Mouse (Mus musculus): Measurements from ENCODE around the gene Rundc3a. TPM values are rescaled to one million over a fixed set of nuclear protein-coding genes. Genes with fewer than 3 reads are reported as not detected.
A peak's percentile ranks its signal among the peaks of the same experiment; 100 is the strongest.
"Not testable (repeated sequence)": the region's sequence is repeated elsewhere in the genome, so short reads cannot be mapped to it uniquely, and the experiment has no call there.

The Rundc3a gene
- polyA plus RNA-seq, 1 experiment from 2014 or later: 161 TPM

DNA sequence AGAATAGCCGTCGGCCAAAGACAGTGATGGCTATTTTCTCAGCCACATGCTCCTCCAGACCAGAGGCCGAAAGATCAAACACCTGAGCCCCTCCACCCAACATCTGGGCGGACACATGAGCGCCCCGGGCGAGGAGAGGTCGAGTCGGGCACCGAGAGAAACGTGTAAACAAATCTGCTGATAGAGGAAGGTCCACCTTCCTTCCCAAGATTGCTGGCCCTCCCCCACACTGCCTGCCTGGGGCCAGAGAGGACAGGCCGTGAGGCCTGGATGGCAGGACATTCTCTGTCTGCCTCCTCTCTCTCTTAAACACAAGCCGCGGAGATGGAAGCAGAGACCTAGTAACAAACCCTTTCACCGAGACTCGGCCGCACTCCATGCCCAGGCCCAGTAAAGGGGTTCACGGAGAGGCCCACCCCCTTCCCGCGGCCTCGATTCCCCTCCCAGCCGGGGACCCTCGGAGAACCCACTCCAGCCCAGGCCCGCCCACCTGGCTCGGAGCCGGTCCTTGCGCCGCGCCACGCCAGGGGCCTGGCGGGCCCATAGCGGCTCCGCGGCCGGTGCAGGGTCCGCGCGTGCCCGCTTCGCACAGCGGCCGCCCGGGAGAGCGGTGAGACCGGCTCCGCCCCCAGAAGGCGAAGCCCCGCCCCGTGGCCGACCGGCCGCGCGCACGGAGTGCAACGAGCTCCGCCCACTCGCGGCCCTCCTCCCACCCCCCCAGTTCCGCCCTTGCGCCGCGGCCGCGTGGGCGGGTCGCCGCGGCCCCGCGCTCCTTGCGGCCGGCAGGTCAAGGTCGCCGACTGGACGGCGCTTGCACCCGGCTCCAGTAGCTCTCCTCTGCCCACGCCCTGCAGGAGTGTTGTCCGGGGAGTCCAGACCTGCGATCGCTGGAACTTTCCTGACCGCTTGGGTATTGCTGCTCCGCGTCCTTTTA is 14.0 kb downstream of the Rundc3a start:
- Histone ChIP-seq H3K27me3 (no peaks in the 10 kb centered on the region), H3K36me3 (peaks cover 28% of the 10 kb centered on the region), H3K4me1 (replicated peaks) (peaks cover 51% of the 10 kb centered on the region), H3K9me3 (no peaks in the 10 kb centered on the region), H3K4me3 (peak overlapping the region; percentile 85), H3K9ac (peak overlapping the region; percentile 91), H3K4me2 (peak overlapping the region; percentile 95), H3K27ac (replicated peaks) (peak overlapping the region; percentile 90)
- under 1% methylated on average over 85 of the region's 85 CpGs for WGBS
- ATAC-seq (ENCODE audit: low read depth): peak; percentile 56

DNA sequence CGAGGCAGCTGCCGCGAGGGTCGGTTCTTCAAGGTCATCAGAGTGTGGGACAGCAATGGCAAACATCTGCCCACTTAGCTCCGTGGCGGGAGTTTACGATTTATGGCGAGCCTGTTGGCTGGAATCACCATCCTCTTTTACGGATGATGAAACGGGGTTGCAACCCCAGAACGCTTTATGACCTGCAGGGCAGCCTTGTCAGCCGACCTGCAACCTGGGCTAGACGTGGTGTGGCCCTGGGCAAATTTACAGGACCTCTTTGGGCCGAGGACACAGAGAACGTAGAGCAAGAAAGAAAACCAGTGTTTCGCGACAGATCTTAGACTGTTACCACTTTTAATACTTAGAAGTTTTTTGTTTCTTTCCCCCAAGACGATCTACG is 14.6 kb downstream of the Rundc3a start, which contains the start of gene Slc25a39:
Gene Slc25a39, minus strand, starts transcription at position 113 of the 382 bp plus-strand sequence.
- Histone ChIP-seq H3K9ac (peak within 1 kb of the TSS; percentile 91), H3K27ac (replicated peaks) (peak within 1 kb of the TSS; percentile 90), H3K4me1 (replicated peaks) (peaks cover 46% of the 10 kb centered on the region), H3K36me3 (peaks cover 21% of the 10 kb centered on the region), H3K9me3 (no peaks in the 10 kb centered on the region), H3K4me2 (peak within 1 kb of the TSS; percentile 95), H3K27me3 (no peaks in the 10 kb centered on the region), H3K4me3 (peak within 1 kb of the TSS; percentile 85)
- ATAC-seq (ENCODE audit: low read depth): no peak
- 2% methylated on average over 19 of the region's 19 CpGs for WGBS

DNA sequence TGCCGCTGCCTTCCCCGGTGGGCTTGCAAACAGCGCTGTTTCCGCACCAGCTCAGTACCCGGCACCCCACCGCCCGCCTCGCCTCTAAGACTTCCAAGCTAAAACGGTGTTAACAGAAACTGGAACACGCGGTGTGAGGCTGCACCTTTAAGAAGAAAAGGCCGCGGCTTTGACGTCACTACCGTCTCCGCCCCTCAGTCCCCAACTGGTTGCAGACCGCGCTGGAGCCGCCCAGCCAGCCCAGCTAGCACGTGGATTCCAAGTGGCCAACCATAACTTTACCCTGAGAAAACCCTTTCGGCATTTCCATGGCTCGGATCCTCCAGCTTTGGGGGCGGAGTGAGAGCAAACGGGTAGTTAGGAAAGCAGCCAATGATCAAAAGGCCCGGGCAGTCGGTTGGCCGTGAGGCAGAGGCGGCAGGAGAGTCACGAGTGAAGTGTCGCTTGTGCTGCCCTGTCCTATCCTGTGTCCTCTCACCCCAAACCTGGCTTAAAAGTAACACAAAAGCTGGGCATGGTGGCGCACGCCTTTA is 15.2 kb downstream of the Rundc3a start:
- H3K4me3 ChIP-seq: peak overlapping the region; percentile 85
- peak overlapping the region; percentile 95 for H3K4me2 ChIP-seq
- peak; percentile 92 for ATAC-seq (ENCODE audit: low read depth)
- peak overlapping the region; percentile 91 for H3K9ac ChIP-seq
- under 1% methylated on average over 32 of the region's 32 CpGs for WGBS
- H3K36me3 ChIP-seq: peaks cover 15% of the 10 kb centered on the region
- H3K9me3 ChIP-seq: no peaks in the 10 kb centered on the region
- H3K27ac ChIP-seq (replicated peaks): peak overlapping the region; percentile 83
- peaks cover 46% of the 10 kb centered on the region for H3K4me1 ChIP-seq (replicated peaks)
- H3K27me3 ChIP-seq: no peaks in the 10 kb centered on the region

DNA sequence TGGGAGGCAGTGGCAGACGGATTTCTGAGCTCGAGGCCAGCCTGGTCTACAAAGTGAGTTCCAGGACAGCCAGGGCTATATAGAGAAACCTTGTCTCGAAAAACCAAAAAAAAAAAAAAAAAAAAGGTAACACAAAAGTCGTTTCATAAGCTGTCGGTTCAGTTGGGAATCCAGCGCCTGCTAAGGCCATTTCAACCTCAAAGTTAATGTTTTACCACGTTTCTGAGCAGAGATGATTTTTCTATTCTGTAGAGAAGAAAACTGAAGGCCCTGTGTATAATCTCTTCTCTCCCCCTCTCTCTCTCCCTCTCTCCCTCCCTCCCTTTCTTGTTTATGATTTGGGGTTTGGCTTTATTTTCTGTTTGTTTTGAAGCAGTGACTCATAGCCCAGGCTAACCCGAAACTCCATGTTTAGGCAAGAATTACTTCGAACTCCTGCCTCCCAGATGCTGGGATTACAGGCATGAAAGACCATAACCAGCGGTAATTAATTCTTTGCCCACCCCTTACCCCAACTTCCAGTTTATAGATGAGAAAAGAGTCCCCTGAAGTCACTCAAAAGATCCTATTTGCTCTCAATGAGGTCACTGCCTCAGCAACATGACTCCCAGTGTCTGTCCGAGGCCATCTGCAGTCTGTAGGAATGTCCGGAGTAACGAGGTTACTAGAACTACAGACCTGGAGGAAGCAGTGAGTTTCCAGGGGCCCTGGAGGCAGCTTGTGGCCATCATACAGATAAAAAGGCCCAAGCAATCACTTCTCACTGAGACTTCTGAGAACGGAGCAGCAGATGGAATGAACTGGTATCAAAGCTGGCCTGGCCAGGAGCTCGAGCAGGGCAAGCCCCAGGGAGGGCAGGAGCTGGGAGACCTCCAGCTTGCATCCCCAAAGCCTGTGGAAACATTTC is 15.9 kb downstream of the Rundc3a start:
- Histone ChIP-seq H3K4me3 (peak overlapping the region; percentile 85), H3K27me3 (no peaks in the 10 kb centered on the region), H3K4me2 (peak overlapping the region; percentile 95), H3K36me3 (peaks cover 8% of the 10 kb centered on the region), H3K4me1 (replicated peaks) (peaks cover 45% of the 10 kb centered on the region), H3K9me3 (no peaks in the 10 kb centered on the region), H3K27ac (replicated peaks) (peak overlapping the region; percentile 70), H3K9ac (0 out of 2 replicates have a peak overlapping the region, but pooled peaks have one; percentile 38)
- ATAC-seq (ENCODE audit: low read depth): no peak
- 40% methylated on average over 15 of the region's 15 CpGs for WGBS

DNA sequence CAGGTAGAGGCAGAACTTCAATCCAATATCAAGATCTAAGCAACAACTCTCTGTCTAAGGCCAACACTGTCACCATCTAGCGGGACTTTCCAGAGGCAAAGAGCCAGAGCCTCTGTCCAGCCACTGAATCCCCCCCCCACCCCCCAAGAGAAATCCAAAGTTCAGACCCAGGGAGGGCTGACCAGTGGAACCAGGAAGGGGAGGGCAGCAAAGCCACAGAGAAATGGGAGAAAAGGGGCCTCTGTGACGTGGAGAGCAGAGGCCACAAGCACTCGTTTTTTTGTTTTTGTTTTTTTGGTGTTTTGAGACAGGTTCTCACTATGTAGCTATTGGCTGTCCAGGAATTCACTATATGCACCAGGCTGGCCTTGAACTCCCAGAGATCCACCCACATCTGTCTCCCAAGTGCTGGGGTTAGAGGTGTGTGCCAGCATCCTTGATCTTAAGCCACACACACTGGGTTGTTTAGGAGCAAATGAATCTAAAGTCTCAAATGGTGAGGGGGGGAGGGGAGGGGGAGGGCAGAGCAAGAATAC is 16.7 kb downstream of the Rundc3a start:
- 91% methylated on average over 3 of the region's 3 CpGs for WGBS
- no peak overlapping the region for H3K4me2 ChIP-seq
- H3K4me1 ChIP-seq (replicated peaks): peaks cover 38% of the 10 kb centered on the region
- no peaks in the 10 kb centered on the region for H3K9me3 ChIP-seq
- peaks cover under 1% of the 10 kb centered on the region; the same call in 1 of the 2 replicates for H3K36me3 ChIP-seq
- no peak overlapping the region for H3K4me3 ChIP-seq
- no peak overlapping the region for H3K27ac ChIP-seq (replicated peaks)
- H3K9ac ChIP-seq: no peak overlapping the region
- H3K27me3 ChIP-seq: no peaks in the 10 kb centered on the region
- ATAC-seq (ENCODE audit: low read depth): no peak

DNA sequence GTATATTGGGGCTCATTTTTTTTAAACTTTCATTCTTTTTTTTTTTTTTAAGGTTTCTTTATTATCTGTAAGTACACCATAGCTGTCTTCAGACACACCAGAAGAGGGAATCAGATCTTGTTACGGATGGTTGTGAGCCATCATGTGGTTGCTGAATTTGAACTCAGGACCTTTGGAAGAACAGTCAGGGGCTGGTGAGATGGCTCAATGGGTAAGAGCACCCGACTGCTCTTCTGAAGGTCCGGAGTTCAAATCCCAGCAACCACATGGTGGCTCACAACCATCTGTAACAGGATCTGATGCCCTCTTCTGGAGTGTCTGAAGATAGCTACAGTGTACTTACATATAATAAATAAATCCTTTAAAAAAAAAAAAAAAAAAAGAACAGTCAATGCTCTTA is 17.1 kb downstream of the Rundc3a start:
- not testable (repeated sequence) for H3K27me3 ChIP-seq; H3K27ac ChIP-seq (replicated peaks); H3K4me2 ChIP-seq; H3K9me3 ChIP-seq; H3K36me3 ChIP-seq; ATAC-seq (ENCODE audit: low read depth); H3K9ac ChIP-seq; H3K4me3 ChIP-seq
- peaks cover 33% of the 10 kb centered on the region for H3K4me1 ChIP-seq (replicated peaks)
- WGBS: 95% methylated on average over 3 of the region's 3 CpGs

DNA sequence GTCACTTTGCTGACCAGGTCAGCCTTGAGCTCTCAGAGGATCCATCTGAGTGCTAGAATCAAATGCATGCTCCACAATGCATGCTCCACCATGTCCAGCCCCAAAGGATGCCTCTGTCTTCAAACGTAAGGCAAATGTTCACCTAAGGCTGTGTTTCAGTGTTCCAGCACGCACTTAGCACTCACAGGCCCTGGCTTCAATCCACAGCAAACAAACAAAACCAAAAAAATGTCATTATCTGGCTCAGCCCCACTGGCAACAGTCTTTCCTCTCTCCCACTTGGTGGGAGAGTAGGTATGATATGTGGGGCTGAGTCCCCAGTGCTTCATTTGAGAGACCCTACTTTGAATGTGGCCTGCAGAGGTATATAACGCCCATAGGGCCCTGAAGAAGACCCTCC is 17.9 kb downstream of the Rundc3a start:
- H3K4me1 ChIP-seq (replicated peaks): peaks cover 26% of the 10 kb centered on the region
- H3K9ac ChIP-seq: no peak overlapping the region
- H3K9me3 ChIP-seq: no peaks in the 10 kb centered on the region
- no peak overlapping the region for H3K27ac ChIP-seq (replicated peaks)
- H3K36me3 ChIP-seq: no peaks in the 10 kb centered on the region
- no peak overlapping the region for H3K4me3 ChIP-seq
- 84% methylated on average over 3 of the region's 3 CpGs for WGBS
- no peak for ATAC-seq (ENCODE audit: low read depth)
- H3K27me3 ChIP-seq: no peaks in the 10 kb centered on the region
- H3K4me2 ChIP-seq: no peak overlapping the region

DNA sequence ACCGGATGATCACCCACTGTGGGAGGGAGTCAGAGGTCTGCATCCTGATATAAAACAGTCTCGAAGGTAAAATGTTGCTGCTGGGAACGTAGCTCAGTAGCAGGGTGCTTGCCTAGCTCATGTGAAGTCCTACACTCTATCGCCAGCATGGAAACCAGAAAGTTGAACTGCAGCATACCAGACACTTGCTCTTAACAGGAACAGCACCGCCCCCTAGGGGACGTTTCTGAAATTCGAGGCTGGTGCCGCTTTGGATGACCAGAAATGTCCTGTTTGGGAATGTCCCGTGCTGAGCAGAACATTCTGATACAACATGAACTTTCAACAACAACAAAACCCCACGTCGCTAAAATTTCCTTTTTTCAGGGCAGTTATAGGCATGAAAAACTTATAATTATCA is 18.5 kb downstream of the Rundc3a start:
- H3K9me3 ChIP-seq: no peaks in the 10 kb centered on the region
- H3K27ac ChIP-seq (replicated peaks): no peak overlapping the region
- H3K27me3 ChIP-seq: no peaks in the 10 kb centered on the region
- no peak for ATAC-seq (ENCODE audit: low read depth)
- H3K9ac ChIP-seq: no peak overlapping the region
- H3K4me3 ChIP-seq: no peak overlapping the region
- 9% methylated on average over 11 of the region's 11 CpGs for WGBS
- no peak overlapping the region for H3K4me2 ChIP-seq
- peaks cover 20% of the 10 kb centered on the region for H3K4me1 ChIP-seq (replicated peaks)
- H3K36me3 ChIP-seq: no peaks in the 10 kb centered on the region

DNA sequence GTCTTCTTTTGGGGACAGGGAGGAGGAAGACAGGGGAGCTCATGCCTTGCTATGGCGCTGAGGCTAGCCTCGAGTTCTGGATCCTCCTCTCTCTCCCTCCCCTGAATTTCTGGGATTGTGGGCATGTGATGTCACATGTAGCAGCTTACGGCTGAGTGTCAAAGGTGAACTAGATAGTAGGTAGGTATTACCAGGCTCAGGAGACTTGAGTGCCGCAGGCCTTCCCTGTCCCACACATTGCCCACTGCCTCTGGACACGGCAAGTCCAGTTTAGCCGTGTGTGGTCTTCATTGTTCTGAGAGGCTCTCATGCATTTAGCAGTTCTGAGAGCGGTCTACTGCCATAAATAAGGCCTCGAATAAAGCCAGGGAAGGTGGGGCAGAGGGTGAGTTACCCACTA is 19.9 kb downstream of the Rundc3a start:
- ATAC-seq (ENCODE audit: low read depth): no peak
- H3K36me3 ChIP-seq: no peaks in the 10 kb centered on the region
- no peak overlapping the region for H3K4me2 ChIP-seq
- H3K4me3 ChIP-seq: no peak overlapping the region
- H3K27ac ChIP-seq (replicated peaks): no peak overlapping the region
- no peak overlapping the region for H3K9ac ChIP-seq
- WGBS: 63% methylated on average over 8 of the region's 8 CpGs
- H3K27me3 ChIP-seq: no peaks in the 10 kb centered on the region
- peaks cover 12% of the 10 kb centered on the region for H3K4me1 ChIP-seq (replicated peaks)
- H3K9me3 ChIP-seq: no peaks in the 10 kb centered on the region

DNA sequence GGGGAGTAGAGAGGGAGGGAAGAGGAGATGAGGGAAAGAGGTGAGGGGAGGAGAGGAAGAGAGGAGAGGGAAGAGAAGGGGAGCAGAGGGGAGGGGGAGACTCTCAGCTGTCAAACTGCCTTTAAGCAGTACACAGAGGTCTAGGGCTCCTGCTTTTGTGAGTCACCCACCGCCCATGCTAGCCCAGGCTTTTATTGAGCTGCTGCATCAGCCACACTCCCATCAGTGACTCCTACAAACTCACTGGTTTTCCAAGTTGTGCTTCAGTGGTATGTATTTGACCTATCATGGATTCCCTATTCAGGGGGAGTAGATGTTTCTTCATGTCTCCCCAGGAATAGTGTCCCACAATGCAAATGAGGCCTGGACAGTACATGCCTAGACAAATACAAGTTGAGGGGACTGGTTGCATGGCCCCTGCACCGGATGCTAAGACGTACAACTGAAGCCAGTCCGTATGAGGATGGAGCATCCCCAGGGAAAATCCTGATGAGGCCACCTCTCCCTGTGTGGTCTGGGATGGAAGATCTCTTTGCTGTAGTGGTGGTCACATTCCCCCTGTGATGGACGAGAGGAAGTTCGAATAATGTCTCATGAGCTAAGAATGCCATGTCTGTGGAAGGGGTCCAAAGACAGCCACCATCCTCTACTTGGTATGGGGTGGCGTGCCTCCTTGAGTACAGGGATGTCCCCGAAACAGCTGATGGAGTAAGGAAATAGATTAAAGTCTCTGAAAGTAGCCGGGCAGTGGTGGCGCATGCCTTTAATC is 22.0 kb downstream of the Rundc3a start:
- no peak overlapping the region for H3K27ac ChIP-seq (replicated peaks)
- H3K4me3 ChIP-seq: no peak overlapping the region
- WGBS: 73% methylated on average over 10 of the region's 10 CpGs
- H3K9ac ChIP-seq: no peak overlapping the region
- H3K27me3 ChIP-seq: no peaks in the 10 kb centered on the region
- H3K4me2 ChIP-seq: no peak overlapping the region
- peaks cover 4% of the 10 kb centered on the region; the same call in 1 of the 2 replicates for H3K4me1 ChIP-seq (replicated peaks)
- no peak for ATAC-seq (ENCODE audit: low read depth)
- H3K9me3 ChIP-seq: no peaks in the 10 kb centered on the region
- no peaks in the 10 kb centered on the region for H3K36me3 ChIP-seq

DNA sequence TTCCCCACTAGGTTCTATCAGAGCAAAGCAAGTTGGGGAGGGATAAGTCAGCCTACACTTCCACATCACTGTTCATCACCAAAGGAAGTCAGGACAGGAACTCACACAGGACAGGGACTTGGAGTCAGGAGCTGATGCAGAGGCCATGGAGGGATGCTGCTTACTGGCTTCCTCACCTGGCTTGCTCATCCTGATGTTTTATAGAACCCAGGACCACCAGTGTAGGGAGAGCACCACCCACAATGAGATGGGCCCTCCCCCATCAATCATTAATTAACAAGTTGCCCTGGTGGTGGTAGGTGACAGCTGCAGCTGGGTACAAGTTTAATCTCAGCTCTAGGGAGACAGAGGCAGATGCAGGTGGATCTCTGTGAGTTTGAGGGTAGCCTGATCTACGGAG is 24.0 kb downstream of the Rundc3a start:
- WGBS: 85% methylated on average over 1 of the region's 1 CpGs
- Histone ChIP-seq H3K4me3 (no peak overlapping the region), H3K27ac (replicated peaks) (no peak overlapping the region), H3K4me2 (no peak overlapping the region), H3K4me1 (replicated peaks) (no peaks in the 10 kb centered on the region), H3K9ac (no peak overlapping the region), H3K9me3 (no peaks in the 10 kb centered on the region), H3K27me3 (no peaks in the 10 kb centered on the region), H3K36me3 (no peaks in the 10 kb centered on the region)
- no peak for ATAC-seq (ENCODE audit: low read depth)
